Mouse (Mus musculus) layer of hippocampus, postnatal 10 days (tissue): Measurements from ENCODE around the gene Ssr1. TPM values are rescaled to one million over a fixed set of nuclear protein-coding genes. Genes with fewer than 3 reads are reported as not detected.

Experiments
- DNase-seq, 2 experiments: peaks; one replicate each; pipeline ENCODE4 v3.0.0; 2021; ENCODE audit warnings: low spot score in 2 of 2
- total RNA-seq, 2 experiments: library from RNA; stranded (reverse); gene quantifications; 2 replicates each; pipeline ENCODE4 v1.2.3; 2021

Ssr1 gene
- total RNA-seq, 2 experiments from 2014 or later: 81.6 to 91.7 TPM

GRCm38 (mm10) chr13:37920727-37921126 is 73.3 kb downstream of the Ssr1 start:
- no peak for DNase-seq

- no peak for DNase-seq
Measured at GRCm38 (mm10) chr13:37919711-37920277, 74.2 kb downstream of the Ssr1 start.

GRCm38 (mm10) chr13:37918336-37919261 is 75.4 kb downstream of the Ssr1 start:
- DNase-seq: no peak

Other genes starting within 250 kb of the Ssr1 start
- 10 to 100 TPM; 22.9 to 27.5 TPM for gene Rreb1, start 215.8 kb downstream of the Ssr1 start, total RNA-seq
- gene Riok1, start 42.8 kb upstream of the Ssr1 start, total RNA-seq: 10 to 100 TPM; 28.4 to 28.5 TPM
- 1 to 10 TPM; 2.0 to 3.1 TPM for gene Cage1, start 42.9 kb upstream of the Ssr1 start, total RNA-seq
- 1 to 10 TPM; 3.9 to 5.0 TPM for gene Dsp, start 157.1 kb upstream of the Ssr1 start, total RNA-seq
- gene Snrnp48, start 210.7 kb upstream of the Ssr1 start, total RNA-seq: 10 to 100 TPM; 23.5 to 25.8 TPM